Mouse (Mus musculus): ENCODE data around the gene Acsl3. TPM values are rescaled to one million over a fixed set of nuclear protein-coding genes. Genes with fewer than 3 reads are reported as not detected.

Acsl3 gene
- 82.5 and 83.1 TPM in 2 replicates for polyA plus RNA-seq (2014; fragmentation: Nextera tagmentation; extraction: Ambion mirVana)

GRCm38 (mm10) chr1:78657671-78658440, at the start of gene Acsl3, which contains the start of gene Utp14b:
Gene Acsl3, plus strand, starts transcription at chr1:78657825.
Gene Utp14b, plus strand, starts transcription at chr1:78658038.
- Histone ChIP-seq H3K27me3 (ENCODE audit: control insufficient read depth, insufficient read depth, low read length) (no peaks in the 10 kb centered on the region), H3K4me3 (ENCODE audit: control insufficient read depth in 1 of 2, insufficient read depth in 1 of 2, low read depth in 1 of 2, low read length in 2 of 2) (peak within 1 kb of the TSS; percentile 93 to 98), H3K27ac (replicated peaks in 1 of 2; ENCODE audit: control insufficient read depth in 1 of 2, insufficient read depth in 1 of 2, low read depth in 2 of 2, low read length in 2 of 2) (peak within 1 kb of the TSS; percentile 90 to 93), H3K9ac (ENCODE audit: low read length) (peak within 1 kb of the TSS; percentile 99), H3K36me3 (ENCODE audit: control insufficient read depth, insufficient read depth, low read length) (no peaks in the 10 kb centered on the region), H3K4me1 (ENCODE audit: control insufficient read depth in 2 of 2, insufficient read depth in 2 of 2, low read length in 2 of 2) (peaks cover 13 to 32% of the 10 kb centered on the region in 2 experiments; a peak in 3 of 4 replicates), H3K9me3 (ENCODE audit: control insufficient read depth, low read length) (no peaks in the 10 kb centered on the region), H3K4me2 (ENCODE audit: low read length) (peak within 1 kb of the TSS; percentile 71)
- ATAC-seq (ENCODE audit: insufficient number of reproducible peaks, insufficient read depth, low FRiP score, low read depth): peak; percentile 99
- WGBS: under 1% methylated on average over 101 of the region's 104 CpGs

GRCm38 (mm10) chr1:78609134-78609907, 48.3 kb upstream of the Acsl3 start:
- Histone ChIP-seq H3K27me3 (ENCODE audit: control insufficient read depth, insufficient read depth, low read length) (no peaks in the 10 kb centered on the region), H3K36me3 (ENCODE audit: control insufficient read depth, insufficient read depth, low read length) (no peaks in the 10 kb centered on the region), H3K9me3 (ENCODE audit: control insufficient read depth, low read length) (no peaks in the 10 kb centered on the region), H3K27ac (replicated peaks in 1 of 2; ENCODE audit: control insufficient read depth in 1 of 2, insufficient read depth in 1 of 2, low read depth in 2 of 2, low read length in 2 of 2) (no peak overlapping the region), H3K4me1 (ENCODE audit: control insufficient read depth in 2 of 2, insufficient read depth in 2 of 2, low read length in 2 of 2) (peaks cover 8 to 18% of the 10 kb centered on the region in 2 experiments), H3K9ac (ENCODE audit: low read length) (no peak overlapping the region), H3K4me3 (ENCODE audit: control insufficient read depth in 1 of 2, insufficient read depth in 1 of 2, low read depth in 1 of 2, low read length in 2 of 2) (no peak overlapping the region), H3K4me2 (ENCODE audit: low read length) (no peak overlapping the region)
- ATAC-seq (ENCODE audit: insufficient number of reproducible peaks, insufficient read depth, low FRiP score, low read depth): no peak
- 37% methylated on average over 12 of the region's 12 CpGs for WGBS

- H3K27me3 ChIP-seq (ENCODE audit: control insufficient read depth, insufficient read depth, low read length): no peaks in the 10 kb centered on the region
- no peaks in the 10 kb centered on the region for H3K36me3 ChIP-seq (ENCODE audit: control insufficient read depth, insufficient read depth, low read length)
- H3K9me3 ChIP-seq (ENCODE audit: control insufficient read depth, low read length): no peaks in the 10 kb centered on the region
- ATAC-seq (ENCODE audit: insufficient number of reproducible peaks, insufficient read depth, low FRiP score, low read depth): no peak
- 32% methylated on average over 4 of the region's 4 CpGs for WGBS
- no peak overlapping the region for H3K4me3 ChIP-seq (ENCODE audit: control insufficient read depth in 1 of 2, insufficient read depth in 1 of 2, low read depth in 1 of 2, low read length in 2 of 2)
- H3K4me2 ChIP-seq (ENCODE audit: low read length): no peak overlapping the region
- 0 out of 4 replicates have a peak overlapping the region, but pooled peaks of 1 of the 2 experiments have one; percentile 38 for H3K27ac ChIP-seq (replicated peaks in 1 of 2; ENCODE audit: control insufficient read depth in 1 of 2, insufficient read depth in 1 of 2, low read depth in 2 of 2, low read length in 2 of 2)
- H3K4me1 ChIP-seq (ENCODE audit: control insufficient read depth in 2 of 2, insufficient read depth in 2 of 2, low read length in 2 of 2): peaks cover 10 to 26% of the 10 kb centered on the region in 2 experiments
- H3K9ac ChIP-seq (ENCODE audit: low read length): no peak overlapping the region
Measured at GRCm38 (mm10) chr1:78611039-78611438, 46.6 kb upstream of the Acsl3 start.

- Histone ChIP-seq H3K4me3 (ENCODE audit: control insufficient read depth in 1 of 2, insufficient read depth in 1 of 2, low read depth in 1 of 2, low read length in 2 of 2) (no peak overlapping the region), H3K36me3 (ENCODE audit: control insufficient read depth, insufficient read depth, low read length) (no peaks in the 10 kb centered on the region), H3K27ac (replicated peaks in 1 of 2; ENCODE audit: control insufficient read depth in 1 of 2, insufficient read depth in 1 of 2, low read depth in 2 of 2, low read length in 2 of 2) (no peak overlapping the region), H3K4me1 (ENCODE audit: control insufficient read depth in 2 of 2, insufficient read depth in 2 of 2, low read length in 2 of 2) (peaks cover 10 to 26% of the 10 kb centered on the region in 2 experiments), H3K4me2 (ENCODE audit: low read length) (no peak overlapping the region), H3K9me3 (ENCODE audit: control insufficient read depth, low read length) (no peaks in the 10 kb centered on the region), H3K27me3 (ENCODE audit: control insufficient read depth, insufficient read depth, low read length) (no peaks in the 10 kb centered on the region), H3K9ac (ENCODE audit: low read length) (no peak overlapping the region)
- WGBS: 47% methylated on average over 1 of the region's 1 CpGs
- ATAC-seq (ENCODE audit: insufficient number of reproducible peaks, insufficient read depth, low FRiP score, low read depth): no peak
Measured at GRCm38 (mm10) chr1:78612959-78613358, 44.7 kb upstream of the Acsl3 start.

GRCm38 (mm10) chr1:78624352-78624751, 33.3 kb upstream of the Acsl3 start:
- no peaks in the 10 kb centered on the region for H3K36me3 ChIP-seq (ENCODE audit: control insufficient read depth, insufficient read depth, low read length)
- WGBS: 89% methylated on average over 2 of the region's 2 CpGs
- no peaks in the 10 kb centered on the region for H3K9me3 ChIP-seq (ENCODE audit: control insufficient read depth, low read length)
- H3K27me3 ChIP-seq (ENCODE audit: control insufficient read depth, insufficient read depth, low read length): no peaks in the 10 kb centered on the region
- no peak overlapping the region for H3K27ac ChIP-seq (replicated peaks in 1 of 2; ENCODE audit: control insufficient read depth in 1 of 2, insufficient read depth in 1 of 2, low read depth in 2 of 2, low read length in 2 of 2)
- H3K4me3 ChIP-seq (ENCODE audit: control insufficient read depth in 1 of 2, insufficient read depth in 1 of 2, low read depth in 1 of 2, low read length in 2 of 2): no peak overlapping the region
- no peak overlapping the region for H3K9ac ChIP-seq (ENCODE audit: low read length)
- H3K4me2 ChIP-seq (ENCODE audit: low read length): no peak overlapping the region
- no peak for ATAC-seq (ENCODE audit: insufficient number of reproducible peaks, insufficient read depth, low FRiP score, low read depth)
- H3K4me1 ChIP-seq (ENCODE audit: control insufficient read depth in 2 of 2, insufficient read depth in 2 of 2, low read length in 2 of 2): no peaks in the 10 kb centered on the region

GRCm38 (mm10) chr1:78634486-78634885, 23.1 kb upstream of the Acsl3 start:
- WGBS: 77% methylated on average over 3 of the region's 3 CpGs
- no peak for ATAC-seq (ENCODE audit: insufficient number of reproducible peaks, insufficient read depth, low FRiP score, low read depth)

GRCm38 (mm10) chr1:78640871-78641270, 16.8 kb upstream of the Acsl3 start:
- Histone ChIP-seq H3K4me3 (ENCODE audit: control insufficient read depth in 1 of 2, insufficient read depth in 1 of 2, low read depth in 1 of 2, low read length in 2 of 2) (no peak overlapping the region), H3K27ac (replicated peaks in 1 of 2; ENCODE audit: control insufficient read depth in 1 of 2, insufficient read depth in 1 of 2, low read depth in 2 of 2, low read length in 2 of 2) (no peak overlapping the region), H3K4me1 (ENCODE audit: control insufficient read depth in 2 of 2, insufficient read depth in 2 of 2, low read length in 2 of 2) (no peaks in the 10 kb centered on the region), H3K9me3 (ENCODE audit: control insufficient read depth, low read length) (0 out of 2 replicates have a peak, but pooled peaks cover 3% of the 10 kb centered on the region), H3K4me2 (ENCODE audit: low read length) (no peak overlapping the region), H3K36me3 (ENCODE audit: control insufficient read depth, insufficient read depth, low read length) (no peaks in the 10 kb centered on the region), H3K9ac (ENCODE audit: low read length) (no peak overlapping the region), H3K27me3 (ENCODE audit: control insufficient read depth, insufficient read depth, low read length) (no peaks in the 10 kb centered on the region)
- ATAC-seq (ENCODE audit: insufficient number of reproducible peaks, insufficient read depth, low FRiP score, low read depth): no peak

More at GRCm38 (mm10) chr1:78634486-78634885, 23.1 kb upstream of the Acsl3 start:
- no peaks in the 10 kb centered on the region for H3K4me1 ChIP-seq (ENCODE audit: control insufficient read depth in 2 of 2, insufficient read depth in 2 of 2, low read length in 2 of 2)
- no peak overlapping the region for H3K9ac ChIP-seq (ENCODE audit: low read length)
- H3K4me3 ChIP-seq (ENCODE audit: control insufficient read depth in 1 of 2, insufficient read depth in 1 of 2, low read depth in 1 of 2, low read length in 2 of 2): no peak overlapping the region
- H3K9me3 ChIP-seq (ENCODE audit: control insufficient read depth, low read length): no peaks in the 10 kb centered on the region
- H3K27me3 ChIP-seq (ENCODE audit: control insufficient read depth, insufficient read depth, low read length): no peaks in the 10 kb centered on the region
- no peak overlapping the region for H3K4me2 ChIP-seq (ENCODE audit: low read length)
- no peaks in the 10 kb centered on the region for H3K36me3 ChIP-seq (ENCODE audit: control insufficient read depth, insufficient read depth, low read length)
- H3K27ac ChIP-seq (replicated peaks in 1 of 2; ENCODE audit: control insufficient read depth in 1 of 2, insufficient read depth in 1 of 2, low read depth in 2 of 2, low read length in 2 of 2): no peak overlapping the region
